Mouse (Mus musculus) heart, embryonic 11.5 days (tissue): ENCODE data around the gene 4933407L21Rik. TPM values are rescaled to one million over a fixed set of nuclear protein-coding genes. Genes with fewer than 3 reads are reported as not detected.

Experiments used
- ATAC-seq: fragments of 200-750 bp; cut with Nextera tagmentation; replicated peaks from 2 replicates; pipeline ENCODE4 v1.8.0; 2017; ENCODE audit warnings: moderate library complexity; ENCODE audit not compliant: insufficient number of reproducible peaks, low FRiP score, low TSS enrichment
- H3K27ac ChIP-seq: fragments of 300-500 bp; sonication (generic); 2 replicates; pipeline ENCODE4 v1.5.1; 2014; ENCODE audit warnings: mild to moderate bottlenecking, low read depth, low read length
- H3K27me3 ChIP-seq: fragments of 300-500 bp; sonication (generic); 2 replicates; pipeline ENCODE4 v1.6.1; 2014; ENCODE audit warnings: mild to moderate bottlenecking, low read length, mixed read lengths; ENCODE audit not compliant: control insufficient read depth, insufficient read depth
- H3K36me3 ChIP-seq: fragments of 300-500 bp; sonication (generic); 2 replicates; pipeline ENCODE4 v1.6.1; 2014; ENCODE audit warnings: mild to moderate bottlenecking, low read length, moderate library complexity, mixed read lengths; ENCODE audit not compliant: control insufficient read depth, insufficient read depth
- H3K4me1 ChIP-seq: fragments of 300-500 bp; sonication (generic); 2 replicates; pipeline ENCODE4 v1.6.1; 2014; ENCODE audit warnings: low read length; ENCODE audit not compliant: control insufficient read depth, insufficient read depth
- H3K4me2 ChIP-seq: fragments of 300-500 bp; sonication (generic); 2 replicates; pipeline ENCODE4 v1.6.1; 2014; ENCODE audit warnings: mild to moderate bottlenecking, moderate library complexity
- H3K4me3 ChIP-seq: fragments of 300-500 bp; sonication (generic); 2 replicates; pipeline ENCODE4 v1.5.1; 2014; ENCODE audit warnings: low read depth, low read length
- H3K9ac ChIP-seq: fragments of 300-500 bp; sonication (generic); 2 replicates; pipeline ENCODE4 v1.6.1; 2014; ENCODE audit warnings: mild to moderate bottlenecking, low read depth, low read length, moderate library complexity
- H3K9me3 ChIP-seq: fragments of 300-500 bp; sonication (generic); replicated peaks from 2 replicates; pipeline ENCODE4 v1.6.1; 2016; ENCODE audit warnings: low read length; ENCODE audit not compliant: control insufficient read depth
- WGBS: fragments of 180-500 bp; shearing (Covaris S2); extraction: QIAGEN DNeasy Blood & Tissue Kit; methylation state at CpG from one replicate; pipeline ENCODE4 v1.1.7; 2014; ENCODE audit not compliant: insufficient replicate concordance; 5-methylcytosine and 5-hydroxymethylcytosine counted together
- polyA plus RNA-seq: library from polyadenylated mRNA; unstranded; fragments of >200 nt; fragmentation: Nextera tagmentation; extraction: Ambion mirVana; gene quantifications from 2 replicates; pipeline ENCODE4 v1.2.1, GENCODE M21; 2014

4933407L21Rik gene
- not detected in 2 replicates for polyA plus RNA-seq

GRCm38 (mm10) chr1:85928057-85928687 lies at the start of gene 4933407L21Rik:
Gene 4933407L21Rik (plus strand): TSS chr1:85928483.
- 64% methylated on average over 4 of the region's 4 CpGs for WGBS
- no peak for ATAC-seq
- H3K36me3 ChIP-seq: no peaks in the 10 kb centered on the region
- peaks cover 10% of the 10 kb centered on the region for H3K4me1 ChIP-seq
- no peaks in the 10 kb centered on the region for H3K27me3 ChIP-seq
- H3K4me3 ChIP-seq: no peak within 1 kb of the TSS
- H3K9me3 ChIP-seq: no peaks in the 10 kb centered on the region
- no peak within 1 kb of the TSS for H3K4me2 ChIP-seq
- H3K27ac ChIP-seq: no peak within 1 kb of the TSS
- H3K9ac ChIP-seq: no peak within 1 kb of the TSS

DNA sequence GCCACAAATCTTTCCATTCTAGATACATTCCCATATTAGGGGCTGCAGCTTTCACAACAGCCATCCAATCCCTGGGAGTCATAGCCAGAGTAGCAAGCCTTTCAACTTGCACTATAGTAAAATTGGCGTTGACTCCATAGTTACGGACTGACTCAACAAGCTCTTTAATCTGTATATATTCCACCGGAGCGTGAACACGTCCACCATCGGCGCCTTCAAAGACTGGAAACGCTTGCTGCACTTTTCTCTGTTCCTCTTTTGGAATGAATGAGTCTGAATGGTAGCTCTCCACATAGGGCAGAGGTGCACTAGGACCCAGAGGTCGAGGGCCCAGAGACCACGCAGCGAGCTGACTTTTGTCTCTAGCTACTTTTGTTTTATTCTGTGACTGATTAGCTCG lies 46.3 kb upstream of the 4933407L21Rik start:
- no peak overlapping the region for H3K4me3 ChIP-seq
- no peaks in the 10 kb centered on the region for H3K27me3 ChIP-seq
- no peak overlapping the region for H3K27ac ChIP-seq
- no peaks in the 10 kb centered on the region for H3K36me3 ChIP-seq
- H3K4me2 ChIP-seq: no peak overlapping the region
- H3K4me1 ChIP-seq: no peaks in the 10 kb centered on the region
- H3K9me3 ChIP-seq: peaks cover 11% of the 10 kb centered on the region; the same call in 1 of the 2 replicates
- ATAC-seq: no peak
- WGBS: 89% methylated on average over 12 of the region's 12 CpGs
- no peak overlapping the region for H3K9ac ChIP-seq

DNA sequence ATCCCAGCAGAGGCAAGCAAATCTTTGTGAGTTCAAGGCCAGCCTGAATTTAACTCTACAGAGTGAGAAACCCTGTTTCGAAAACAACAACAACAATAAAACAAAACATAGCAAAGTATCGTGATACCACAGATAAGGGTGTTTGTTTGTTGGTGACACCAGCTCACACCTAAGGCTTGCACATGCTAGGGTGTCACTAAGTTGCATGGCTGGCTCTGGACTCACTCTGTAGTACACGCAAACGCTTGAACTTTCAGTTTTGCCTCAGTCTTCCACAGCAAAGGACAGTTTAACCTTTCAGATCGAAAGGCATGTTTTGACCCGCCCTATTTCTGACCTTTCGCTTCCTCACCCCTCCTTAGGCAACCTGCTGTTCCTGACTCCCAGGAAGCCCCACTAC lies 41.1 kb upstream of the 4933407L21Rik start:
- H3K4me1 ChIP-seq: no peaks in the 10 kb centered on the region
- 0 out of 2 replicates have a peak, but pooled peaks cover 3% of the 10 kb centered on the region for H3K9me3 ChIP-seq
- 83% methylated on average over 7 of the region's 7 CpGs for WGBS
- H3K9ac ChIP-seq: no peak overlapping the region
- no peaks in the 10 kb centered on the region for H3K27me3 ChIP-seq
- no peaks in the 10 kb centered on the region for H3K36me3 ChIP-seq
- no peak overlapping the region for H3K4me3 ChIP-seq
- no peak for ATAC-seq
- H3K4me2 ChIP-seq: no peak overlapping the region
- no peak overlapping the region for H3K27ac ChIP-seq

GRCm38 (mm10) chr1:85894231-85894747 lies 34.0 kb upstream of the 4933407L21Rik start, which contains the start of gene Itm2c:
Gene Itm2c (plus strand): TSS chr1:85894281.
- Histone ChIP-seq H3K4me3 (peak within 1 kb of the TSS; percentile 87), H3K4me2 (peak within 1 kb of the TSS; percentile 87), H3K36me3 (no peaks in the 10 kb centered on the region), H3K27ac (peak within 1 kb of the TSS; percentile 90), H3K9ac (peak within 1 kb of the TSS; percentile 84), H3K27me3 (no peaks in the 10 kb centered on the region), H3K9me3 (no peaks in the 10 kb centered on the region), H3K4me1 (peaks cover 33% of the 10 kb centered on the region)
- peak; percentile 74 for ATAC-seq
- WGBS: 2% methylated on average over 35 of the region's 35 CpGs

- peak overlapping the region; percentile 87 for H3K4me2 ChIP-seq
- WGBS: 1% methylated on average over 30 of the region's 30 CpGs
- peak overlapping the region; percentile 87 for H3K4me3 ChIP-seq
- H3K9me3 ChIP-seq: no peaks in the 10 kb centered on the region
- no peaks in the 10 kb centered on the region for H3K27me3 ChIP-seq
- H3K9ac ChIP-seq: peak overlapping the region; percentile 84
- no peaks in the 10 kb centered on the region for H3K36me3 ChIP-seq
- peaks cover 38% of the 10 kb centered on the region for H3K4me1 ChIP-seq
- ATAC-seq: peak; percentile 21
- peak overlapping the region; percentile 90 for H3K27ac ChIP-seq
Measured at GRCm38 (mm10) chr1:85894748-85895360, 33.4 kb upstream of the 4933407L21Rik start.

DNA sequence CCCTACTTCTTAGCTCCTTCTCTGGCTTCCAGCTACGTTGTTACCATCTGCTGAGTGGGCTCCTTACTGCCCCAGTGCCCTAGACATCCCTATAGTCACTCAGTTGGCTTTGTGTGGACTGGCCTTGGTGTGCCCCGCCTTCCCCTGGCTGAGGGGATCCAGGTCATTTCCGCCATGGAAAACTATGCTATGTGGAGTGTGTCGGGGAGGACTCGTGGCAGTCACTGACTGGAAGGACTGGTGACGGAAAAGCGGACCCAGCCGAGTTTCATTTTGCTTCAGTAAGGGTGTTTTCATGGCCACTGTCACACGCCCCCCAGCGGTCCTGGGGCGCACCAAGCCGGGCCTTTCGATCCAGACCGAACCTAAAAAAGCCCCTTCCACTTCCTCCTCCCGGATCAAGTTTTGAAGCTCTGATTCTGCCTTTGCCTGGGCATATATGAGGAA lies 32.9 kb upstream of the 4933407L21Rik start:
- ATAC-seq: peak; percentile 48
- no peaks in the 10 kb centered on the region; the same call in 1 of the 2 replicates for H3K36me3 ChIP-seq
- no peaks in the 10 kb centered on the region for H3K9me3 ChIP-seq
- H3K4me3 ChIP-seq: peak overlapping the region; percentile 87
- peak overlapping the region; percentile 84 for H3K9ac ChIP-seq
- peak overlapping the region; percentile 90 for H3K27ac ChIP-seq
- H3K4me2 ChIP-seq: peak overlapping the region; percentile 87
- H3K27me3 ChIP-seq: no peaks in the 10 kb centered on the region
- peaks cover 44% of the 10 kb centered on the region for H3K4me1 ChIP-seq
- WGBS: 3% methylated on average over 15 of the region's 15 CpGs

DNA sequence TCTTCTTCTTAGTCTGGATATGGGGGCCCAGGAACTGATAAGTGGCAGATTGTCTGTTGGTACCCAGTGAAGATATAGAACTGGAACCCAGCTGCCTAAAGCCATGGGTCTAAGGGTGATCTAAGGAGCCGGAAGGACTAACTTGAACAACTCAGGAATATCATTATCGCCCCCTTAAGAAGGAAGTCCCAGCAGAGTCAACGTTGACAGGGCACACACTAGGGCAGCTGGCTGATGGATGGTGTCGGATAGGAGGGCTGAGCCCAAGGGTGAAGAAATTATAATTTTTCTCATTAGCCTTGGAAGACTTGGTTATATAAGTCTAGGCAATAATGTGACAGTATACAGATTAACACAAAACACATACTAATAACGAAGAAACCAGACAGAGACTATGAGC lies 32.2 kb upstream of the 4933407L21Rik start:
- no peaks in the 10 kb centered on the region; the same call in 1 of the 2 replicates for H3K36me3 ChIP-seq
- no peaks in the 10 kb centered on the region for H3K27me3 ChIP-seq
- H3K4me2 ChIP-seq: peak overlapping the region; percentile 87
- ATAC-seq: no peak
- H3K9ac ChIP-seq: peak overlapping the region; percentile 84
- H3K4me3 ChIP-seq: peak overlapping the region; percentile 87
- peaks cover 51% of the 10 kb centered on the region for H3K4me1 ChIP-seq
- no peaks in the 10 kb centered on the region for H3K9me3 ChIP-seq
- 76% methylated on average over 5 of the region's 5 CpGs for WGBS
- H3K27ac ChIP-seq: peak overlapping the region; percentile 41; the same call in 1 of the 2 replicates

GRCm38 (mm10) chr1:85896781-85897700 lies 31.2 kb upstream of the 4933407L21Rik start:
- no peaks in the 10 kb centered on the region for H3K9me3 ChIP-seq
- H3K9ac ChIP-seq: peak overlapping the region; percentile 52; the same call in 1 of the 2 replicates
- ATAC-seq: no peak
- WGBS: 51% methylated on average over 12 of the region's 12 CpGs
- peak overlapping the region; percentile 87 for H3K4me2 ChIP-seq
- no peaks in the 10 kb centered on the region; the same call in 1 of the 2 replicates for H3K36me3 ChIP-seq
- no peaks in the 10 kb centered on the region for H3K27me3 ChIP-seq
- peak overlapping the region; percentile 41 for H3K27ac ChIP-seq
- 0 out of 2 replicates have a peak overlapping the region, but pooled peaks have one; percentile 12 for H3K4me3 ChIP-seq
- H3K4me1 ChIP-seq: peaks cover 60% of the 10 kb centered on the region
